Mouse (Mus musculus): ENCODE data around the gene Psenen. TPM values are rescaled to one million over a fixed set of nuclear protein-coding genes. Genes with fewer than 3 reads are reported as not detected.
A peak's percentile ranks its signal among the peaks of the same experiment; 100 is the strongest.

The Psenen gene
- polyA plus RNA-seq, 1 experiment from 2014 or later: 185 TPM

GRCm38 (mm10) chr7:30604944-30605343 lies 41.5 kb upstream of the Psenen start:
- no peak for ATAC-seq (ENCODE audit: low FRiP score, low TSS enrichment)
- Histone ChIP-seq H3K36me3 (ENCODE audit: control insufficient read depth, insufficient read depth, low read length) (no peaks in the 10 kb centered on the region), H3K4me2 (replicated peaks; ENCODE audit: low read depth) (no peak overlapping the region), H3K27me3 (ENCODE audit: control insufficient read depth, insufficient read depth, low read length) (no peaks in the 10 kb centered on the region), H3K27ac (replicated peaks) (no peak overlapping the region), H3K9ac (ENCODE audit: low read length) (no peak overlapping the region), H3K4me1 (replicated peaks; ENCODE audit: control insufficient read depth, insufficient read depth) (no peaks in the 10 kb centered on the region), H3K4me3 (ENCODE audit: low read depth, low read length) (no peak overlapping the region), H3K9me3 (ENCODE audit: control insufficient read depth, low read length) (no peaks in the 10 kb centered on the region)
- no peak for TF ChIP-seq CTCF (IDR thresholded peaks at IDR 0.05; ENCODE audit: low read depth)
- TF ChIP-seq EP300 (optimal IDR thresholded peaks at IDR 0.05): no peak
- WGBS: 75% methylated on average over 8 of the region's 8 CpGs
- DNase-seq (ENCODE audit: low spot score): no peak

- no peak overlapping the region for H3K27ac ChIP-seq (replicated peaks)
- 42% methylated on average over 8 of the region's 8 CpGs for WGBS
Observed at GRCm38 (mm10) chr7:30604424-30604823, 41.0 kb upstream of the Psenen start.

GRCm38 (mm10) chr7:30602583-30602982 lies 39.2 kb upstream of the Psenen start:
- Histone ChIP-seq H3K4me3 (ENCODE audit: low read depth, low read length) (no peak overlapping the region), H3K36me3 (ENCODE audit: control insufficient read depth, insufficient read depth, low read length) (no peaks in the 10 kb centered on the region), H3K27me3 (ENCODE audit: control insufficient read depth, insufficient read depth, low read length) (no peaks in the 10 kb centered on the region), H3K4me2 (replicated peaks; ENCODE audit: low read depth) (no peak overlapping the region), H3K27ac (replicated peaks) (peak overlapping the region; percentile 80), H3K9ac (ENCODE audit: low read length) (no peak overlapping the region), H3K4me1 (replicated peaks; ENCODE audit: control insufficient read depth, insufficient read depth) (no peaks in the 10 kb centered on the region), H3K9me3 (ENCODE audit: control insufficient read depth, low read length) (no peaks in the 10 kb centered on the region)
- TF ChIP-seq EP300 (optimal IDR thresholded peaks at IDR 0.05): peak; percentile 66
- TF ChIP-seq CTCF (IDR thresholded peaks at IDR 0.05; ENCODE audit: low read depth): no peak
- peak; percentile 87 for ATAC-seq (ENCODE audit: low FRiP score, low TSS enrichment)
- peak; percentile 94 for DNase-seq (ENCODE audit: low spot score)
- 29% methylated on average over 3 of the region's 3 CpGs for WGBS

More at GRCm38 (mm10) chr7:30604424-30604823, 41.0 kb upstream of the Psenen start:
- TF ChIP-seq CTCF (IDR thresholded peaks at IDR 0.05; ENCODE audit: low read depth): no peak
- no peak overlapping the region for H3K4me2 ChIP-seq (replicated peaks; ENCODE audit: low read depth)
- no peaks in the 10 kb centered on the region for H3K36me3 ChIP-seq (ENCODE audit: control insufficient read depth, insufficient read depth, low read length)
- no peaks in the 10 kb centered on the region for H3K27me3 ChIP-seq (ENCODE audit: control insufficient read depth, insufficient read depth, low read length)
- H3K9ac ChIP-seq (ENCODE audit: low read length): no peak overlapping the region
- DNase-seq (ENCODE audit: low spot score): no peak
- H3K9me3 ChIP-seq (ENCODE audit: control insufficient read depth, low read length): no peaks in the 10 kb centered on the region
- H3K4me1 ChIP-seq (replicated peaks; ENCODE audit: control insufficient read depth, insufficient read depth): no peaks in the 10 kb centered on the region
- H3K4me3 ChIP-seq (ENCODE audit: low read depth, low read length): no peak overlapping the region
- ATAC-seq (ENCODE audit: low FRiP score, low TSS enrichment): no peak

DNA sequence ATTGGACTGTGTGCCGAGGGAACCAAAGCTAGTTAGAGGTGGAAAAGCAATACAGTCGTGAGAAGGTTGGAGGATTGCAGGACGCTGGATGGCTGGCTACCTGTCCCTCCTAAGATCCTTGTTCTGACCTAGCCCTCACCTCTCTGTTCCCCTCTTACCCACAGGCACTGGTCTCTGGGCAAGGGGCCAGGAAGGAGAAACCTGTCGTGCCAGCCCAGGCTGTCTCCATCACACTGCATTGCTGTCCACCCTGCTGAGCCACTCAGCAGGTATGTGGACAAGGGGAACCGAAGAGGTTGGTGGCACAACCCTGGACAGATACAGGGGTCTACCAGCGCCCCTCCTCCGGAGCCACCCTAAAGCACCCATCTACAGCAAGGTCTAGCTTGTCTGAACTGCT lies 37.2 kb upstream of the Psenen start:
- Histone ChIP-seq H3K9me3 (ENCODE audit: control insufficient read depth, low read length) (no peaks in the 10 kb centered on the region), H3K4me1 (replicated peaks; ENCODE audit: control insufficient read depth, insufficient read depth) (no peaks in the 10 kb centered on the region), H3K27me3 (ENCODE audit: control insufficient read depth, insufficient read depth, low read length) (no peaks in the 10 kb centered on the region), H3K36me3 (ENCODE audit: control insufficient read depth, insufficient read depth, low read length) (no peaks in the 10 kb centered on the region), H3K4me2 (replicated peaks; ENCODE audit: low read depth) (no peak overlapping the region), H3K27ac (replicated peaks) (peak overlapping the region; percentile 86), H3K4me3 (ENCODE audit: low read depth, low read length) (no peak overlapping the region), H3K9ac (ENCODE audit: low read length) (no peak overlapping the region)
- 61% methylated on average over 7 of the region's 7 CpGs for WGBS
- DNase-seq (ENCODE audit: low spot score) (peak; percentile 78), ATAC-seq (ENCODE audit: low FRiP score, low TSS enrichment) (peak; percentile 39)
- TF ChIP-seq EP300 (optimal IDR thresholded peaks at IDR 0.05) (no peak), CTCF (IDR thresholded peaks at IDR 0.05; ENCODE audit: low read depth) (no peak)

- H3K27me3 ChIP-seq (ENCODE audit: control insufficient read depth, insufficient read depth, low read length): no peaks in the 10 kb centered on the region
- H3K4me2 ChIP-seq (replicated peaks; ENCODE audit: low read depth): 0 out of 2 replicates have a peak overlapping the region, but pooled peaks have one; percentile 8
- TF ChIP-seq EP300 (optimal IDR thresholded peaks at IDR 0.05): no peak
- H3K4me1 ChIP-seq (replicated peaks; ENCODE audit: control insufficient read depth, insufficient read depth): no peaks in the 10 kb centered on the region
- DNase-seq (ENCODE audit: low spot score) (peak; percentile 99), ATAC-seq (ENCODE audit: low FRiP score, low TSS enrichment) (peak; percentile 93)
- no peaks in the 10 kb centered on the region for H3K36me3 ChIP-seq (ENCODE audit: control insufficient read depth, insufficient read depth, low read length)
- 2% methylated on average over 16 of the region's 16 CpGs for WGBS
- H3K9me3 ChIP-seq (ENCODE audit: control insufficient read depth, low read length): no peaks in the 10 kb centered on the region
- peak overlapping the region; percentile 86 for H3K27ac ChIP-seq (replicated peaks)
- no peak overlapping the region for H3K9ac ChIP-seq (ENCODE audit: low read length)
- no peak overlapping the region for H3K4me3 ChIP-seq (ENCODE audit: low read depth, low read length)
Observed at GRCm38 (mm10) chr7:30599933-30600353, 36.5 kb upstream of the Psenen start.

DNA sequence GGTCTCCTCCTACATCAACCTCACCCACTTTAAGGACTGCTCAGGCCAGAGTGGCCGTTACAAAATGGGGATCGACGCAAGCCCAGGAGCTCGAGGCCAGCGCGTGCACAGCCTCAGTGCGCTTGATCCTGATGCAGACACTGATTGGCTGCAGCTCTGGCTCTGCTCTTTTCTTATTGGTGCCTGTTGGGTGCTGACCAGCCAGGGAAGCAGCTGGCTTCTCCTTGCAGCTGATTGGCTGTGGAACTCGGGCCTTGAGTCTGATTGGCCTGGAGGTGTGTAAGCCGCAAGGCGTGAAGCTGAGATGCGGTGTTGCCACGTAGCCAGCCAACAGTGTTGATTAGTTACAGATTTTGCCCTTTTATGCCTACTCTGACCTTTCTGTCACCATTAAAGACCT lies 35.4 kb upstream of the Psenen start, which contains the start of gene Zbtb32:
Gene Zbtb32, minus strand, starts transcription at position 124 of the 400 bp plus-strand sequence.
- 93% methylated on average over 12 of the region's 12 CpGs for WGBS
- ATAC-seq (ENCODE audit: low FRiP score, low TSS enrichment) (no peak), DNase-seq (ENCODE audit: low spot score) (no peak)
- TF ChIP-seq CTCF (IDR thresholded peaks at IDR 0.05; ENCODE audit: low read depth): no peak
- no peak for TF ChIP-seq EP300 (optimal IDR thresholded peaks at IDR 0.05)
- Histone ChIP-seq H3K9ac (ENCODE audit: low read length) (no peak within 1 kb of the TSS), H3K27ac (replicated peaks) (peak within 1 kb of the TSS; percentile 78), H3K4me1 (replicated peaks; ENCODE audit: control insufficient read depth, insufficient read depth) (no peaks in the 10 kb centered on the region), H3K27me3 (ENCODE audit: control insufficient read depth, insufficient read depth, low read length) (no peaks in the 10 kb centered on the region), H3K36me3 (ENCODE audit: control insufficient read depth, insufficient read depth, low read length) (no peaks in the 10 kb centered on the region), H3K4me2 (replicated peaks; ENCODE audit: low read depth) (no peak within 1 kb of the TSS), H3K4me3 (ENCODE audit: low read depth, low read length) (no peak within 1 kb of the TSS), H3K9me3 (ENCODE audit: control insufficient read depth, low read length) (no peaks in the 10 kb centered on the region)

Measured in stomach, postnatal 0 days (tissue).